12 mouse cellular contexts compared by ENCODE assay signal in genomic region chr9:58267046-58267445, GRCm38 (mm10). TPM values are rescaled to one million over a fixed set of nuclear protein-coding genes. Genes with fewer than 3 reads are reported as not detected.
DNase-seq lines count a peak whose midpoint lies in the region; ATAC-seq and TF ChIP-seq lines count a peak whose summit lies in the region.
"Had no signal": no experiment of that assay in that cellular context is flagged by ENCODE, and none has a peak within 500 bp of the region (broad histone marks: within the 10 kb centered on the region; RNA-seq: fewer than 3 reads in every experiment).

No protein-coding gene starts in this region.

- no peak overlapping the region for H3K9ac ChIP-seq in heart, embryonic 15.5 days
- no peak overlapping the region for H3K9ac ChIP-seq in lung, embryonic 16.5 days (ENCODE audit: low read length)
- no peak overlapping the region; the same call in 1 of the 2 replicates for H3K9ac ChIP-seq in liver, postnatal 0 days (replicated peaks)
- H3K9ac ChIP-seq: neural tube, embryonic 13.5 days had no signal

- intact Hi-C loops in heart, postnatal 36 days (cut with DNase I), result no loop called here

- no peak for DNase-seq in heart, postnatal 36 days
- DNase-seq in lung, postnatal 36 days, result no peak
- DNase-seq in liver, postnatal 0 days, result no peak
- no peak for DNase-seq in adrenal gland, adult (ENCODE audit: inconsistent age in 2 of 2, low spot score in 1 of 2)
- no peak for DNase-seq in frontal cortex, postnatal 25 days (ENCODE audit: low spot score in 2 of 2)
- DNase-seq: cerebellum, adult 11 months; lung, postnatal 4 days; thymus, postnatal 4 days had no signal

- H3K4me3 ChIP-seq in heart, embryonic 15.5 days, result no peak overlapping the region
- no peak overlapping the region for H3K4me3 ChIP-seq in lung, embryonic 16.5 days (ENCODE audit: low read length)
- H3K4me3 ChIP-seq in cortical plate, adult 2 months (ENCODE audit: insufficient read depth, low read length), result no peak overlapping the region
- H3K4me3 ChIP-seq in liver, postnatal 0 days (ENCODE audit: low read depth, low read length), result no peak overlapping the region
- H3K4me3 ChIP-seq: neural tube, embryonic 13.5 days had no signal

- TF ChIP-seq EP300 in liver, postnatal 0 days (IDR thresholded peaks at IDR 0.05; ENCODE audit: low read depth), result no peak

- no peaks in the 10 kb centered on the region for H3K27me3 ChIP-seq in heart, embryonic 15.5 days
- H3K27me3 ChIP-seq in lung, embryonic 16.5 days (ENCODE audit: control insufficient read depth, insufficient read depth, low read depth, low read length), result no peaks in the 10 kb centered on the region
- H3K27me3 ChIP-seq in liver, postnatal 0 days (ENCODE audit: insufficient read depth, low read length), result no peaks in the 10 kb centered on the region
- H3K27me3 ChIP-seq: neural tube, embryonic 13.5 days had no signal

- peaks cover 12% of the 10 kb centered on the region for H3K4me1 ChIP-seq in heart, embryonic 15.5 days (replicated peaks)
- peaks cover 7% of the 10 kb centered on the region; the same call in 1 of the 2 replicates for H3K4me1 ChIP-seq in lung, embryonic 16.5 days (replicated peaks; ENCODE audit: control insufficient read depth, insufficient read depth, low read length)
- peaks cover 2% of the 10 kb centered on the region; the same call in 1 of the 2 replicates for H3K4me1 ChIP-seq in cortical plate, adult 2 months (ENCODE audit: control insufficient read depth, insufficient read depth, low read length)
- H3K4me1 ChIP-seq in liver, postnatal 0 days (ENCODE audit: insufficient read depth), result peaks cover 5% of the 10 kb centered on the region; the same call in 1 of the 2 replicates

- WGBS in heart, embryonic 15.5 days, result 47% methylated on average over 3 of the region's 3 CpGs
- 47% methylated on average over 3 of the region's 3 CpGs for WGBS in lung, embryonic 16.5 days
- WGBS in liver, postnatal 0 days (ENCODE audit: insufficient replicate concordance), result 56% methylated on average over 3 of the region's 3 CpGs

- H3K9me3 ChIP-seq in heart, embryonic 15.5 days (replicated peaks), result no peaks in the 10 kb centered on the region
- H3K9me3 ChIP-seq in lung, embryonic 16.5 days (ENCODE audit: control insufficient read depth, low read length), result no peaks in the 10 kb centered on the region
- no peaks in the 10 kb centered on the region for H3K9me3 ChIP-seq in liver, postnatal 0 days (ENCODE audit: low read length)
- H3K9me3 ChIP-seq: neural tube, embryonic 13.5 days had no signal

- peak overlapping the region; percentile 13; the same call in 1 of the 2 replicates for H3K4me2 ChIP-seq in heart, embryonic 15.5 days
- no peak overlapping the region for H3K4me2 ChIP-seq in lung, embryonic 16.5 days (ENCODE audit: low read depth, low read length)
- no peak overlapping the region for H3K4me2 ChIP-seq in liver, postnatal 0 days (ENCODE audit: low read depth, low read length)
- H3K4me2 ChIP-seq: neural tube, embryonic 13.5 days had no signal

- TF ChIP-seq CTCF in cortical plate, adult 2 months (IDR thresholded peaks at IDR 0.05; ENCODE audit: extremely low read depth, insufficient read depth, low read length), result no peak
- TF ChIP-seq CTCF in liver, postnatal 0 days (IDR thresholded peaks at IDR 0.05; ENCODE audit: low read depth), result no peak

- TF ChIP-seq POLR2A in cortical plate, adult 2 months (IDR thresholded peaks at IDR 0.05; ENCODE audit: extremely low read depth, insufficient read depth, low read length), result no peak

- H3K36me3 ChIP-seq in heart, embryonic 15.5 days, result peaks cover 5% of the 10 kb centered on the region
- H3K36me3 ChIP-seq in lung, embryonic 16.5 days (ENCODE audit: control insufficient read depth, insufficient read depth, low read length), result peaks cover 2% of the 10 kb centered on the region
- 0 out of 2 replicates have a peak, but pooled peaks cover 2% of the 10 kb centered on the region for H3K36me3 ChIP-seq in liver, postnatal 0 days (replicated peaks; ENCODE audit: insufficient read depth, low read length)

- no peak for ATAC-seq in heart, embryonic 15.5 days (replicated peaks; ENCODE audit: insufficient number of reproducible peaks, insufficient read depth, low FRiP score, low read depth)
- ATAC-seq in lung, embryonic 16.5 days (ENCODE audit: low read depth), result 0 out of 2 replicates have a peak, but pooled peaks have one; percentile 30
- ATAC-seq in liver, postnatal 0 days, result no peak

- peak overlapping the region; percentile 65 for H3K27ac ChIP-seq in heart, embryonic 15.5 days
- peak overlapping the region; percentile 71 for H3K27ac ChIP-seq in lung, embryonic 16.5 days (ENCODE audit: low read length)
- H3K27ac ChIP-seq in cortical plate, adult 2 months (ENCODE audit: insufficient read depth, low read length), result peak overlapping the region; percentile 42; the same call in 1 of the 2 replicates
- peak overlapping the region; percentile 85 for H3K27ac ChIP-seq in liver, postnatal 0 days (ENCODE audit: low read depth)
- H3K27ac ChIP-seq: neural tube, embryonic 13.5 days had no signal

RNA-seq across cellular contexts. Expression of gene Stoml1, which starts 14.1 kb away (rescaled TPM):
- 25.2 and 28.6 TPM in 2 replicates for polyA plus RNA-seq in heart, embryonic 15.5 days (2015; fragmentation: Nextera tagmentation; extraction: Ambion mirVana)
- 10 to 100 TPM; 10.2 to 10.4 TPM for total RNA-seq in heart, postnatal 36 days (2021)
- 28.7 and 28.8 TPM in 2 replicates for polyA plus RNA-seq in lung, embryonic 16.5 days (2015; fragmentation: Nextera tagmentation; extraction: Ambion mirVana)
- polyA plus RNA-seq in cortical plate, adult 2 months (2012; rRNA removed), result 123 and 124 TPM in 2 replicates
- 5.6 and 6.7 TPM in 2 replicates for polyA plus RNA-seq in liver, postnatal 0 days (2015; fragmentation: Nextera tagmentation; extraction: Ambion mirVana)

RNA-seq across cellular contexts. Expression of gene Pml, which starts 17.5 kb away (rescaled TPM):
- polyA plus RNA-seq in heart, embryonic 15.5 days (2015; fragmentation: Nextera tagmentation; extraction: Ambion mirVana), result 10.0 and 15.8 TPM in 2 replicates
- 1 to 10 TPM; 8.3 to 9.5 TPM for total RNA-seq in heart, postnatal 36 days (2021)
- polyA plus RNA-seq in lung, embryonic 16.5 days (2015; fragmentation: Nextera tagmentation; extraction: Ambion mirVana), result 20.4 and 21.6 TPM in 2 replicates
- polyA plus RNA-seq in cortical plate, adult 2 months (2012; rRNA removed), result 10.4 and 11.0 TPM in 2 replicates
- polyA plus RNA-seq in liver, postnatal 0 days (2015; fragmentation: Nextera tagmentation; extraction: Ambion mirVana), result 8.4 and 8.5 TPM in 2 replicates

RNA-seq across cellular contexts. Expression of gene Loxl1, which starts 45.9 kb away (rescaled TPM):
- 54.6 and 78.1 TPM in 2 replicates for polyA plus RNA-seq in heart, embryonic 15.5 days (2015; fragmentation: Nextera tagmentation; extraction: Ambion mirVana)
- total RNA-seq in heart, postnatal 36 days (2021), result 10 to 100 TPM; 29.6 TPM
- 38.6 and 42.4 TPM in 2 replicates for polyA plus RNA-seq in lung, embryonic 16.5 days (2015; fragmentation: Nextera tagmentation; extraction: Ambion mirVana)
- 2.0 and 2.2 TPM in 2 replicates for polyA plus RNA-seq in cortical plate, adult 2 months (2012; rRNA removed)
- polyA plus RNA-seq in liver, postnatal 0 days (2015; fragmentation: Nextera tagmentation; extraction: Ambion mirVana), result 2.8 and 3.1 TPM in 2 replicates
